Mouse (Mus musculus) heart, adult 8-10 months (tissue): ENCODE results near the gene Borcs5. TPM values are rescaled to one million over a fixed set of nuclear protein-coding genes. Genes with fewer than 3 reads are reported as not detected.

Experiments
- DNase-seq: peaks from one replicate; pipeline ENCODE4 v3.0.0; 2022; ENCODE audit warnings: low spot score
- total RNA-seq, 4 experiments: library from RNA; stranded (reverse); gene quantifications; 2 replicates each; pipeline ENCODE4 v1.2.4; 2022

Gene Borcs5
- total RNA-seq, 4 experiments from 2014 or later = 10.3 to 12.6 (median 11.5) TPM

DNA sequence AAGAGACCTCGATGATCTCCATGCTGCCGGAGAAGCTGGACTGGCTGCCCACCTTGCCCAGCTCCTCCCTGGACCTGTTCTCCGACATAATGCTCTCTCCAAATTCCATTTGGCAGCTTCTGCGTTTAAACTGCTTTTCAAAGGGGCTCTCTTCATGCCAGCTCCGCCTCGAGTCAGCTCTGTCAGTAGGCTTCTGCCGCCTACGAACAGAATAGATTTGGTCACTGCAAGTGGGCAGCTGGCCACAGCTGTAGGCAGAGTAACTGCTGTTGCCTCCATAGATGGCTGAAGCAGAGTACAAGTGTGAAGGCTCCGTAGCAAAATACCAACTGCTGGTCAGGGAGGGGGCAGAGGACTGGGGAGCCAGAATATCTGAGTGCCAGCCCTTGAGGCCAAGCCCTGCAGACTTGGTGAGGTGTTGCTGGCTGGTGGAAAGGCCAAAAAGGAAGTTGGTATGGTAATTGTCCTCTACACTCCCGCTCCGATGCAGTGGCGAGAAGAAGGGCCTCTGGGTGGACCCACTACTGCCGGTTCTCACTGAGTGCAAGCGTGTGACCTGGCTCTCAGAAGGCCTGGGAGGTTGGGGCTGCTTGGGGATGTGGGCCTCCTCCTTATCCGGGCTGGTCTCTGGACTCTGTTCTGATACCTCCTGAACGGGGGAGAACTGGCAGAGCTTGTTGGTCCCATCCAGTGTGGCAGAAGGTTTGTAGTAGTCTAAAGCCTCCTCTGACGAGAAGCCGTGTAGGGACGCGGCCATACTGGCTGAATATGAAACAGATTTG, 78.8 kb downstream of the Borcs5 start:
- no peak for DNase-seq

DNA sequence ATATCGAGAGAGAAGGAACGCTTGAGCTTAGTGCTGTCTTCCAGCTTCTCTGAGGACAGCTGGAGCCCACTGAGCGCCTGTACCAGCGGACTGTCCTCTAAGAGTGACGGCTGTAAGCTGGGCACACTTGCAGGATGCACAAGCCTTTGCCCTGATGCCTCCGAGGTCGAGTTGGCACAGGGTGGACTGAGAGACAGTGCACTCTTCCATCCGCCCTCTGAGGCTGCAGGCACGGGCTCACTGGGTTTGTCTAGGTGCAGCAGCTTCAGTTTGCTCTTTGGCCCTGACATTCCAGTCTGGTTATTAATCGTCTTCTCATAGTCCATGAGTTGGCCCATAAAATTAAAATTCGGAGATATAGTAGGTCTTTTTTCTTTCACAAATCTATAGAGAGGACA, 79.4 kb downstream of the Borcs5 start:
- no peak for DNase-seq

- DNase-seq = no peak
Observed at GRCm38 (mm10) chr6:134719156-134719555, 79.8 kb downstream of the Borcs5 start.

DNA sequence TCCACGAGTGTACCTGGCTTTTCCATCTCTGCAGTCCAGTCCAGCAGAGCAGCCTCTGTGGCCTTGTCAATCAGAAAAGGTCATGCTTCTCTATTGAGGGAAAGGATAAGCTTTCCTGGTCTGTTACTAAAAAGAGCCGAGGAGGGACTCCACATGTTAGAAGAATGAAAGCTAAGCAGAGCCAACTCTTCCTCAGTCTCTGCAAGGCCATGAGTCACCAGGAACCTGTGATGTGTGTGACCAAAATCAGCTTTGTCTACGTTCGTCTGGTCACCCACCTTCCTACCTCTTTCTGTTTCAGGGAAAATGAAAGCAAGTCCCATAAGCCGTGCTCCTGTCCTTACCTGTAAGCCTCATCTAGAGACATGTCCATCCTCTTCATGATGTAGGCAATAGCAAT, 80.8 kb downstream of the Borcs5 start:
- no peak for DNase-seq

- DNase-seq = no peak
Observed at GRCm38 (mm10) chr6:134721729-134722269, 82.5 kb downstream of the Borcs5 start.

DNA sequence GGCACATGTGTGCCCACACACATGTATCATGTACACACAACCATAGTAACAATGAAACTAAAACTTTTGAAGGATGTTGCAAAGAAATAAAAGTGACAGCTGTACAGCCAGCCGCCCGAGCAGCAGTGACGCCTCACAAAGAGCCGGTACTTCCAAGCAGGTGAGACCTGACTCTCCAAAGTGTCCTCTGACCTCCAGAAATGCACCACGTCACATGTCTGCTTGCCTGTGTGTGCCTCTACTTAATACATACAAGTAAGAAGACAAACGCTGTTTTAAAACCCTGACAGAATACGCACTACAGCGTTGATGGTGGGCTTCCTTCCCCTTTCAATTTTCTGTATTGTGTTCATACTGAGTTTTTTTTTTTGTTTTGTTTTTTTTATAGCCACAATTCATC, 83.6 kb downstream of the Borcs5 start:
- DNase-seq = no peak

GRCm38 (mm10) chr6:134723326-134723725, 84.0 kb downstream of the Borcs5 start:
- DNase-seq = no peak

- DNase-seq = no peak
Observed at GRCm38 (mm10) chr6:134723833-134724553, 84.7 kb downstream of the Borcs5 start.

DNA sequence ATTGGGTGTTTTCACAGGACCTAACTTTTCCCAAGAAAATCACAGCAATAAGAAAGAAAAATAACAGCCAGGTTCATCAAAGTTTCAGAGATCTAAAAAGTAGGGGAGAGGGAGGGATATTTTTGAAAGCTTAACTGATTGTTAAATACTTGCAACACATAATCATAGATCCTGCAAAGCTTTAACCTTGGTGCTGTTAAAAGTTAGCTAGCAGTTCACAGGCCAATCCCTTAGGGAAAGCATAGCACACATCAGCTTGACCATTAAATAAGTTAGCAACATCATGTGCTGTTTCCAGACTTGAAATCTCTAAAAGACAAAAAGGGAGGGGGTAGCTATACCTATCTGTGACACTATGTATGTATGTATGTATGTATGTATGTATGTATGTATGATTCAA, 86.1 kb downstream of the Borcs5 start:
- DNase-seq = no peak

DNA sequence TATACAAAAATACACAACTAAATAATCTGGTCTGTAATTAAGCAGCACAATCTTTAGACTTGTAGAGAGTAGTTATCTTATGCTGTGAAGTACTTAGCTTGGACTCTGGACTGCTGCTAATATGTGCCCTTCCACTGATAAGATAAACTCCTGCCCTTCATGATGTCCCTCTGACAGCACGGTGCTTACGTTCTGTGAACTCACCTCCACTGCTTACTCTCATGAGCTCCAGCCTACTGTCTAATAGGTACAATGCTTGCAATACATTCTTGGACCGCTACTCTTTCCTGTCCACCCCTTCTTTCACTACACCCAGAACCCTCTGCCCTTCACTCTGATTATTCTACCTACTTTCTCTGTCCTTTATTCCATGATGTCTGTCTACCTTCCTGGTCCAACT, 91.7 kb downstream of the Borcs5 start:
- no peak for DNase-seq

DNA sequence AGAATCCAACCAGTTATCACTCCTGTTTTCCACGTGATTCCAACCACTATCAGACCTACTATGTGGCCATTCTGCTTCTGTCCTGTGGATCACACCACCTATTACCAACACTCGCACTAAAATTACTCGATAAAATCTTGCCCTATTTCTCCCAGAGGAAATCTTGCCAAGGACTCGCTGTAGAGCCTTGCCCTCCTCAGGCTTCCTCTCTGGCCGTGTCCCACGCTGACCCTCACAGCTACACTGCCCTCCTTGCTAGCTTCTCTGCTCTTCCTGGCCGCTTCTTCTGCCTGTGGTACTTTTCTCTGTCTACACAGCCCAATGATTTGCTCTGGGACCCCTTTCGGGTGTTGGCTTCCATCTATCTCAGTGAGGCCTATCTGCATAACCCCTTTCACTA, 93.5 kb downstream of the Borcs5 start:
- no peak for DNase-seq

DNA sequence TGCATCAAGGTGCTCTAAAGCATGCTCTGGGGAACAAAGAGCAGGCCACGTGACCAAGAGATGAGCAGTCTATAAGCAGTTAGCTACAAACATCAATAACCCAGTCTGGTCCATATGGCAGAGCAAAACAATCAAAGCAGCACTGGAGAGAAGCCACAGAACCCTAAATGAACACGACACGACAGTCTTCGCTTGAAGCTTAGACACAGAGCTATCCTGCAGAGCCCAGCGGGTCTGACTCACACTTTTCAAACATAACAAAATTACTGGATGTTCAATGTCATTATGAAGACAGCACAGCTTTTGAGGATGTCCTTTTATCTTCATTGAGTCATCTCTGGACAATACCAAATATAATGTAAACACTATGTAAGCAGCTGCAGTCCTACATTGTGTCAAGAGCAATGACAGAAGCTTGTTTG, 94.5 kb downstream of the Borcs5 start:
- no peak for DNase-seq

GRCm38 (mm10) chr6:134736853-134737252, 97.5 kb downstream of the Borcs5 start:
- peak; percentile 17 for DNase-seq

GRCm38 (mm10) chr6:134743568-134743967, 104.3 kb downstream of the Borcs5 start:
- no peak for DNase-seq

GRCm38 (mm10) chr6:134745876-134746275, 106.6 kb downstream of the Borcs5 start:
- DNase-seq = no peak

DNA sequence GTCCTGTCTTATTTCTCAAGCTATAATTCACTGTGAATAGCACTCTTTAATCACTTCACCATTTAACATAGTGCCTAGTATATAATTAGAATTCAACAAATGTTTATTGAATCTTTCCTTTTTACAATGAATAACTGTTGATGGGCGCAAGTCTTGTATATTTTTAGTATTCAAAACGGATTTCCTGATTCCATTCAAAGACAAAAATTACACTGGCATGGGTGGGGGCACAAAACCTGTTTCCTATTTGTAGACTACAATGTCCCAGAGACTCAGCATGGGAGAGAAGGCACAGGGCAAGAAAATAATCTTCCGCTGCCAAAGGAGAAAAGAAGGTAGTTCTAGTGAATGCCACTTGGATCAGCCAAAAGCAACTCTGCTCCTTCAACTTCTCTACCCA, 108.8 kb downstream of the Borcs5 start:
- DNase-seq = no peak

DNA sequence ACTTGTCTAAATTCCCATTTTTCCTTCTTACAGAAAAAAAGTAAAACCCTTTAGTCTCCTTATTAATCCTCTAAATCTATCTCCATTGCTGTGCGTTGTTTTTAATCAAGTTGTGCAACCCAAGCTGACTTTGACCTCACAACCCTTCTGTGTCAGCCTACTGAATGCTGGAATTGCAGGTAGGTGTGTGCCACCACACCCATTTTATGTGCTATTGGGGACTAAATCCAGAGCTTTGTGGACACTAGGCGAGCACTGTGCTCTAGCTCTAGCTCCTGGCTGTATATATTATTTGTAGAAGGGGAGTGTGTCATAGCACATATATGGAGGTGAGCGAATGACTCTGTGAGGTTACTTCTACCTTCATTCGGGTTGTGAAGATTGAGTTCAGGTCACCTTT, 111.8 kb downstream of the Borcs5 start:
- DNase-seq = no peak

GRCm38 (mm10) chr6:134751883-134752647, 112.8 kb downstream of the Borcs5 start:
- DNase-seq = no peak

DNA sequence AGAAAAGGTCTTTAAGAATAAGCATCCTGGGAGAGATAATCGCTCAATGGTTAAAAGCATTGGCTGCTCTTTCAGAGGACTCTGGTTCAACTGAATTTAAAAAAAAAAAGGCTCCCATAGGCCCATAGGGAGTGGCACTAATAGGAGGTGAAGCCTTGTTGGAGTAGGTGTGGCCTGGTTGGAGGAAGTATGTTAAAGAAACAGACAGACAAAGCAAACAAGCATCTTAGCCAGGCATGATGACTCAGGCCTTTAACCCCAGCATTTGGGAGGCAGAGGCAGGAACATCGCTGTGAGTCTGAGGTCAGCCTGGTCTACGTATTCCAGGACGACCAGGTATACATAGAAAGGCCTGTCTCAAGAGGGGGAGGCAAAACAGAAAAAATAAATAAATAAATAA, 114.1 kb downstream of the Borcs5 start:
- no peak for DNase-seq

DNA sequence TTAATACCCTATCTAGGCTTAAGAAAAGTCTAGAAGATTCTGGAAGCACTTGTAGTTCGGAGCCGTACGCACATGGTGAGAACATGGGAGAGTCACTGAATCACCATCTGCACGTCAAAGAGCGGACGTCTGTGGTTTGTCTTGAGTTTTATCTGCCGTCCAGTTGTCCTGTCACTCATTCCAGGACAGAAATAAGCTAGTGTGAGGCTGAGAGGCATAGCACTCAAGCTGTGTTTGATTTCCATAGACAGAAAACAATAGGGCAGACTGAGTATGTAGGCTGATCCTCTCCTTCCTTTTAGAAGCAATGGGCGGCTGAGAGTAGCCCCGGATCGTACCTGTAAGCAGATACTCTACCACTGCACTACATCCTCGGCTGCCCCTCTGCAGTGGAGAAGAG, 114.5 kb downstream of the Borcs5 start:
- no peak for DNase-seq

DNA sequence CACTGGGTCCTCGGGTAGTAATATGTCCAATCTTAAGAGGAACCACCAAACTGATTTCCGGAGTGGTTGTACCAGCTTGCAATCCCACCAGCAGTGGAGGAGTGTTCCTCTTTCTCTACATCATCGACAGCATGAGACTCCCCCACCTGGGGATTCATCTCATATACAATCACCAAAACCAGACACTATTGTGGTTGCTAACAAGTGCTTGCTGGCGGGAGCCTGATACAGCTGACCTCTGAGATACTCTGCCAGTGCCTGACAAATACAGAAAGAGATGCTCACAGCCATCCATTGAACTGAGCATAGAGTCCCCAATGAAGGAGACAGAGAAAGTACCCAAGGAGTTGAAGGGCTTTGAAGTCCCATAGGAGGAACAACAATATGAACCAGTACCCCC, 116.7 kb downstream of the Borcs5 start:
- DNase-seq = no peak
